Mouse (Mus musculus) myocyte (in vitro differentiated cells): ENCODE measurements around the gene Adam30. TPM values are rescaled to one million over a fixed set of nuclear protein-coding genes. Genes with fewer than 3 reads are reported as not detected.

Experiments
- H3K27me3 ChIP-seq: one replicate; pipeline ENCODE4 v1.6.1; 2011; ENCODE audit not compliant: control insufficient read depth, insufficient read depth, insufficient read length
- H3K36me3 ChIP-seq: one replicate; pipeline ENCODE4 v1.6.1; 2011; ENCODE audit not compliant: control insufficient read depth, insufficient read depth
- H3K4me2 ChIP-seq: one replicate; pipeline ENCODE4 v1.6.1; 2011; ENCODE audit warnings: low read depth, control low read depth
- H3K4me3 ChIP-seq: one replicate; pipeline ENCODE4 v1.5.1; 2011; ENCODE audit warnings: mild to moderate bottlenecking, control low read depth, moderate library complexity
- H3K79me2 ChIP-seq: one replicate; pipeline ENCODE4 v1.6.1; 2011; ENCODE audit not compliant: control insufficient read depth, insufficient read depth
- H3ac ChIP-seq: one replicate; pipeline ENCODE4 v1.6.1; 2011; ENCODE audit not compliant: control insufficient read depth, insufficient read length
- CEBPB ChIP-seq: IDR thresholded peaks from 2 replicates; pipeline ENCODE4 v1.6.1; 2011; ENCODE audit warnings: mild to moderate bottlenecking, moderate library complexity; ENCODE audit not compliant: poor library complexity, insufficient read depth, severe bottlenecking
- E2F4 ChIP-seq: IDR thresholded peaks from one replicate; pipeline ENCODE4 v1.6.1; 2011; ENCODE audit warnings: mild to moderate bottlenecking, control low read depth, moderate library complexity; ENCODE audit not compliant: insufficient read depth
- MAX ChIP-seq: IDR thresholded peaks from one replicate; pipeline ENCODE4 v1.6.1; 2011; ENCODE audit warnings: low read depth, mild to moderate bottlenecking, control low read depth
- MYOD1 ChIP-seq, 3 experiments: IDR thresholded peaks; one replicate each; pipeline ENCODE4 v1.6.1; 2011; ENCODE audit warnings: control low read depth in 2 of 3, low read depth in 2 of 3, mild to moderate bottlenecking in 2 of 3, moderate library complexity in 1 of 3; ENCODE audit not compliant: insufficient read length in 2 of 3, control insufficient read depth in 1 of 3
- MYOG ChIP-seq, 3 experiments: IDR thresholded peaks; one replicate each; pipeline ENCODE4 v1.6.1; 2011; ENCODE audit warnings: control low read depth in 2 of 3, low read depth in 2 of 3, mild to moderate bottlenecking in 2 of 3; ENCODE audit not compliant: insufficient read length in 2 of 3, control insufficient read depth in 1 of 3, insufficient read depth in 1 of 3
- POLR2A ChIP-seq: IDR thresholded peaks from one replicate; pipeline ENCODE4 v1.6.1; 2011; ENCODE audit warnings: low read depth, mild to moderate bottlenecking, control low read depth, moderate library complexity; ENCODE audit not compliant: insufficient read length
- POLR2AphosphoS2 ChIP-seq: IDR thresholded peaks from one replicate; pipeline ENCODE4 v1.6.1; 2011; ENCODE audit warnings: low read depth, control low read depth; ENCODE audit not compliant: insufficient read length
- REST ChIP-seq: IDR thresholded peaks from one replicate; pipeline ENCODE4 v1.6.1; 2011; ENCODE audit warnings: mild to moderate bottlenecking, control low read depth, moderate library complexity; ENCODE audit not compliant: insufficient read depth, insufficient read length
- SRF ChIP-seq: IDR thresholded peaks from one replicate; pipeline ENCODE4 v1.6.1; 2011; ENCODE audit warnings: low read depth; ENCODE audit not compliant: control insufficient read depth, insufficient read length
- TCF12 ChIP-seq: IDR thresholded peaks from one replicate; pipeline ENCODE4 v1.6.1; 2011; ENCODE audit warnings: mild to moderate bottlenecking, control low read depth; ENCODE audit not compliant: poor library complexity, insufficient read depth, severe bottlenecking
- TCF3 ChIP-seq: IDR thresholded peaks from one replicate; pipeline ENCODE4 v1.6.1; 2011; ENCODE audit warnings: low read depth, control low read depth; ENCODE audit not compliant: insufficient read length
- USF1 ChIP-seq: IDR thresholded peaks from one replicate; pipeline ENCODE4 v1.6.1; 2011; ENCODE audit warnings: low read depth, mild to moderate bottlenecking, control low read depth, moderate library complexity
- polyA plus RNA-seq: library from polyadenylated mRNA; unstranded; fragments of >200 nt; fragmentation: generic; extraction: Trizol; gene quantifications from one replicate; pipeline ENCODE4 v1.2.1, GENCODE M21; 2012; ENCODE audit warnings: missing spikeins

Adam30 gene
- polyA plus RNA-seq, 1 experiment, result not detected

DNA sequence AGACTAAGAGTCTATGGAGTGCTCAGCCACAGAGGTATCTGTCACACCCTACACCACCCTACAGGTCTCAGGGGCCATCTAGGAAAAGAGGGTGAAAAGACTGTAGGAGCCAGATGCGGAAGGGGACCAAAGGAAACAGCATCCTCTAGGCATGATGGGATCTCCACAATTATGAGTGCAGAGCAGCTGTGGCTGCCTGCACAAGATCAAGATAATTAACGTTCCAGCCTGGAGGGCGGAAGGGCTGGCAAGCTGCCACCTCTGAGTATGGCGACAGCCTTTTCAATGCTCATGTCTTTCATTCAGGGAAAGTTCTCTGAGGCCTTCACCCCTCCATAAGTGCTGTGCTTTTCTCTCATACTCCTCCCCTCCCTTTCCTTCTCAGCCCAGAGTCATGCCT lies 1.1 kb upstream of the Adam30 start:
- Histone ChIP-seq H3K4me2 (no peak overlapping the region), H3ac (no peak overlapping the region), H3K79me2 (no peaks in the 10 kb centered on the region), H3K36me3 (no peaks in the 10 kb centered on the region), H3K4me3 (no peak overlapping the region), H3K27me3 (peaks cover 1% of the 10 kb centered on the region)
- TF ChIP-seq POLR2A, result no peak
- TF ChIP-seq MYOG (IDR thresholded peaks at IDR 0.05; ENCODE audit: control insufficient read depth in 1 of 3, insufficient read depth in 1 of 3, insufficient read length in 2 of 3, low read depth in 2 of 3), result no peak
- no peak for TF ChIP-seq MAX
- no peak for TF ChIP-seq SRF
- no peak for TF ChIP-seq REST
- no peak for TF ChIP-seq TCF3
- no peak for TF ChIP-seq E2F4
- no peak for TF ChIP-seq POLR2AphosphoS2
- no peak for TF ChIP-seq USF1
- no peak for TF ChIP-seq TCF12
- TF ChIP-seq MYOD1 (IDR thresholded peaks at IDR 0.05; ENCODE audit: control insufficient read depth in 1 of 3, insufficient read length in 2 of 3, low read depth in 2 of 3), result no peak
- TF ChIP-seq CEBPB, result no peak

DNA sequence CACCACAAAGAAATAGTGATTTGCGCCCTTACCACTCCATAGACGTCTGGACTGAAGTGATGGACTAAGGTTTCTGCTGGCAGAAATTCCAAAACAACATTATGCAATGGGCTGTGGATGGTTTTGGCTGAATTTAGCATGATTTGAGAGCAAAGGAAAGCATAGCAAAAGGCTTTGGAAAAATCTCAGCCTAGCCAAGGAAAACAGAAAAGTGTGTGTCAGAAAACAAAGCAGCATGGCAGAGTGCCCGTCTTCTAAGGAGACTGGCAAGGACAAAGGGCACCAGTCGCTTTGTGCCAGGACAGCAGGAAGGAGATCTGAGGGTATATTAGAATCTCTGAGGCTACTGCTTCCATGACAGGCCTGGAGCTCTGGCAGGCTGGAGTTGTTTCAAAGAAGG lies 17.9 kb downstream of the Adam30 start:
- no peak overlapping the region for H3K4me2 ChIP-seq
- H3K4me3 ChIP-seq, result no peak overlapping the region
- H3ac ChIP-seq, result no peak overlapping the region
- TF ChIP-seq TCF3, result no peak
- no peak for TF ChIP-seq USF1
- no peaks in the 10 kb centered on the region for H3K36me3 ChIP-seq
- peaks cover 7% of the 10 kb centered on the region for H3K27me3 ChIP-seq
- H3K79me2 ChIP-seq, result no peaks in the 10 kb centered on the region

DNA sequence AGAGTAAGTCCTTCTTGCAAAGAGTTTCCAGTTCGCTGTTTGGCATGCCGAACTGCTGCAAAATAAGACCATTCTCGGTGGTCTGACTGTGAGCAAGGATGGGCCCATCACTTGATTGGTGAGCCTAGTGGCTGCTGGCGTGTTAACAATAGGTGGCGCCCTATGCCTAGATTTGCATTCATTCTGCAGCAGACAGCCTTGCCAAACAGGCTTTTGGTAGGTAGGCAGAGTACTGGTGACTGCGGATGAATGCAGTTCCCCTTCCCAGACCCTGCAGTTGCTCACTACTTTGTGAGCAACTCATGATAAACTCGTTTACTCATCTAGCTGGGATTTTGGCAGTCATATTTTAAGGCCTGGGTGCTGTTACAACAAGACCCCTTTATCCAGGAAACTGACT lies 20.4 kb downstream of the Adam30 start:
- Histone ChIP-seq H3K4me3 (no peak overlapping the region), H3K79me2 (no peaks in the 10 kb centered on the region), H3K4me2 (no peak overlapping the region), H3ac (no peak overlapping the region), H3K36me3 (no peaks in the 10 kb centered on the region), H3K27me3 (peaks cover 7% of the 10 kb centered on the region)
- TF ChIP-seq CEBPB (no peak), POLR2A (no peak), USF1 (no peak), MAX (no peak), MYOG (IDR thresholded peaks at IDR 0.05; ENCODE audit: control insufficient read depth in 1 of 3, insufficient read depth in 1 of 3, insufficient read length in 2 of 3, low read depth in 2 of 3) (no peak), MYOD1 (IDR thresholded peaks at IDR 0.05; ENCODE audit: control insufficient read depth in 1 of 3, insufficient read length in 2 of 3, low read depth in 2 of 3) (no peak), REST (no peak), POLR2AphosphoS2 (no peak), SRF (no peak), E2F4 (no peak), TCF12 (no peak), TCF3 (no peak)

DNA sequence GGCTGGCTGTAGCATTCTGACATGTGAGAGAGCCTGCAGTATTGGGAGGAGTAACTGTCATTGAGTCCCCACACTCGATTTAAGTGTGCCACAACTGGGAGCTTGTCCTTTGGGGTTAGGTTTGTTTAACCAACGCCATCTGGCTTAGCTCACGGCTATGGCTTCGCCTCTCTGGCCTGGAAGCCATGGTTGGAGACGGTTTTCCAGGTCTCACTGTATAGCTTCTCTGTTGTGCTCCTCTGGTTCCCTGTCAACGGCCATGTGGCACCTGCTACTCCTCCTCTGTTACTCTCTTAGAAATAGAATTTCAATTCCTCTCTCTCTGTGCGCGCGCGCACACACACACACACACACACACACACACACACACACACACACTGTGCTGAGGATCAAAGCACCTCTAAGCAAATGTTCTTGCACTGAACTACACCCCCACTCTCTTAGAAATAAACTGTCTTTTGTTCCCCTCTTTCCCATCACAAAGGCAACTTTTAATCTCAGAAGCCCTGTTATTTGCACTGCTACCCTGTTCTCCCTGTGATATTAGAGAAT lies 24.8 kb downstream of the Adam30 start:
- no peak overlapping the region for H3K4me3 ChIP-seq
- H3ac ChIP-seq, result no peak overlapping the region
- H3K79me2 ChIP-seq, result no peaks in the 10 kb centered on the region
- H3K36me3 ChIP-seq, result no peaks in the 10 kb centered on the region
- peaks cover 18% of the 10 kb centered on the region for H3K27me3 ChIP-seq
- TF ChIP-seq USF1 (no peak), TCF3 (no peak), SRF (no peak), MYOG (IDR thresholded peaks at IDR 0.05; ENCODE audit: control insufficient read depth in 1 of 3, insufficient read depth in 1 of 3, insufficient read length in 2 of 3, low read depth in 2 of 3) (no peak)
- no peak overlapping the region for H3K4me2 ChIP-seq

GRCm38 (mm10) chr3:98187777-98188176 lies 27.3 kb downstream of the Adam30 start:
- Histone ChIP-seq H3K79me2 (no peaks in the 10 kb centered on the region), H3ac (no peak overlapping the region), H3K27me3 (peaks cover 18% of the 10 kb centered on the region), H3K4me3 (no peak overlapping the region), H3K36me3 (no peaks in the 10 kb centered on the region), H3K4me2 (no peak overlapping the region)
- TF ChIP-seq POLR2AphosphoS2, result no peak
- no peak for TF ChIP-seq TCF12
